Mouse (Mus musculus): ENCODE results near the gene Ankrd17.

DNA sequence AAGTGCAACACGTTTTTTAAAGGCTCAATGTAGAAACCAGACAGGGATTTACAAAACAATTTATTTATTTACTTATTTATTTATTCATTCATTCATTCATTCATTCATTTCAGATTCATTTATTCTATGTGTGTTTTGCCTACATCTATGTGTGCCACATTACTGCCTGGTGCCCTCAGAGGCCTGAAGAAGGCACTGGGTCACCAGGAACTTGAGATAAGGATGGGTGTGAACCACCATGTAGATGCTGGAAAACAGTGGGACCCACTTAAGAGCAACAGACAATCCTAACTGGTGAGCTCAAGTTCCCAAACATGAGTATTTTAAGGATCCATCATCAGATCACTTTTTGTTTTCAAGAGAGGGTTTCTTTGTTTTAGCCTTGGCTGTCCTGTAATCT is 91.6 kb downstream of the Ankrd17 start:
- TF ChIP-seq CTCF (IDR thresholded peaks at IDR 0.05) (no peak), EP300 (IDR thresholded peaks at IDR 0.05; ENCODE audit: insufficient read depth, low read depth, low read length) (no peak)
